Mouse (Mus musculus) C2C12 (cell line): ENCODE data around the gene Plekhg1.

Experiments
- CTCF ChIP-seq: IDR thresholded peaks from one replicate; pipeline ENCODE4 v1.5.1; 2011; ENCODE audit not compliant: control insufficient read depth, insufficient read depth, insufficient read length
- MYOG ChIP-seq: IDR thresholded peaks from one replicate; pipeline ENCODE4 v1.6.1; 2011; ENCODE audit not compliant: control insufficient read depth, insufficient read length; ENCODE audit errors: extremely low read depth

DNA sequence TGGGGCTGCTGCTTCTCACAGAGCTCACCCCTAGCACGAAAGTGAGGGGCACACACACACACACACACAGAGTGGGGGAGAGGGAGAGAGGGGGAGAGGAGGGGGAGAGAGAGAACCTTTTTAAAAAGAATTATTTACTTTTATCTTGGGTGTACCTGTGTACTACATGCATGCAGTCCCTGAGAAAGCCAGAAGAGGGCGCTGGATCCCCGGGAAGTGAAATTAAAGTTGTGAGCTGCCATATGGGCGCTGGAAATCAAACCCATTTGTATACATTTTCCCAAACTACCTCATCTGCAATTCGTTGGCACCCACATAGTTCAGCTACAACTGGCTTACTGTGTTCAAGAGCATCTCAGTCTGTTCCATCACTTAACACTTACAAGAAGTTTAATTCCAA, 218.4 kb downstream of the Plekhg1 start:
- TF ChIP-seq CTCF (no peak), MYOG (no peak)
